Mouse (Mus musculus) heart, adult 2 months (tissue): Measurements from ENCODE around the gene Tcp11l2.

Source experiments
- CTCF ChIP-seq: fragments of 200-600 bp; IDR thresholded peaks from 2 replicates; pipeline ENCODE4 v1.8.1; 2022; ENCODE audit warnings: antibody characterized with exemption, mild to moderate bottlenecking, moderate library complexity
- POLR2A ChIP-seq: fragments of 200-500 bp; IDR thresholded peaks from 2 replicates; pipeline ENCODE4 v1.6.1; 2011; ENCODE audit warnings: mild to moderate bottlenecking, low read depth, low read length, control low read depth; ENCODE audit not compliant: insufficient read depth

- TF ChIP-seq POLR2A (no peak), CTCF (no peak)
These were observed 8.2 kb downstream of the Tcp11l2 start for GRCm38 (mm10) chr10:84584451-84585293.
